Mouse (Mus musculus): ENCODE results near the gene Stac2. TPM values are rescaled to one million over a fixed set of nuclear protein-coding genes. Genes with fewer than 3 reads are reported as not detected.

Stac2 gene
- total and polyA plus RNA-seq, 3 experiments = 0.07 TPM; not detected in 2

- in situ Hi-C loops (cut with MboI; ENCODE audit: low pct_ligation_motif_present, low pct_unique_long_range_greater_than_20kb, low sequenced_read_pairs) = no loop called here
- no peaks in the 10 kb centered on the region for H3K36me3 ChIP-seq (replicated peaks in 1 of 2; ENCODE audit: control insufficient read depth in 1 of 2, insufficient read depth in 1 of 2, low read length in 1 of 2)
- H3K27me3 ChIP-seq (replicated peaks) = peaks cover 30% of the 10 kb centered on the region
- H3K4me3 ChIP-seq (replicated peaks in 1 of 3; ENCODE audit: low read depth in 2 of 3, low read length in 2 of 3, poor library complexity in 1 of 3) = peak overlapping the region; percentile 51 to 70 (median 55)
- H3K27ac ChIP-seq (ENCODE audit: insufficient read depth, low read depth) = no peak overlapping the region
- DNase-seq (ENCODE audit: extremely low read depth) = no peak
- H3K9ac ChIP-seq (ENCODE audit: insufficient read depth, low read depth) = peak overlapping the region; percentile 62
- peak overlapping the region; percentile 77 for H3K4me2 ChIP-seq (ENCODE audit: insufficient read depth, low read depth, poor library complexity, severe bottlenecking)
- dilution Hi-C loops (cut with MboI; ENCODE audit: extremely low pct_ligation_motif_present, extremely low pct_unique_long_range_greater_than_20kb, low sequenced_read_pairs) = no loop called here
- H3K79me2 ChIP-seq (replicated peaks; ENCODE audit: control insufficient read depth, extremely low read depth, insufficient read depth, poor library complexity, severe bottlenecking) = no peaks in the 10 kb centered on the region
- TF ChIP-seq POLR2A (IDR thresholded peaks at IDR 0.05; ENCODE audit: low read depth, low read length) (no peak), SIN3A (IDR thresholded peaks at IDR 0.05; ENCODE audit: low read length) (0 out of 2 replicates have a peak, but pooled peaks have one; percentile 5)
- no peaks in the 10 kb centered on the region for H3K9me3 ChIP-seq (replicated peaks; ENCODE audit: low read length)
- H3K4me1 ChIP-seq (ENCODE audit: control insufficient read depth in 1 of 2, insufficient read depth in 2 of 2) = peaks cover 17 to 53% of the 10 kb centered on the region in 2 experiments
Measured at GRCm38 (mm10) chr11:98021565-98022252, 31.6 kb downstream of the Stac2 start.

- Histone ChIP-seq H3K4me3 (replicated peaks in 1 of 3; ENCODE audit: low read depth in 2 of 3, low read length in 2 of 3, poor library complexity in 1 of 3) (no peak overlapping the region), H3K4me1 (ENCODE audit: control insufficient read depth in 1 of 2, insufficient read depth in 2 of 2) (peaks cover 17 to 53% of the 10 kb centered on the region in 2 experiments)
Measured at GRCm38 (mm10) chr11:98021118-98021517, 32.1 kb downstream of the Stac2 start.

DNA sequence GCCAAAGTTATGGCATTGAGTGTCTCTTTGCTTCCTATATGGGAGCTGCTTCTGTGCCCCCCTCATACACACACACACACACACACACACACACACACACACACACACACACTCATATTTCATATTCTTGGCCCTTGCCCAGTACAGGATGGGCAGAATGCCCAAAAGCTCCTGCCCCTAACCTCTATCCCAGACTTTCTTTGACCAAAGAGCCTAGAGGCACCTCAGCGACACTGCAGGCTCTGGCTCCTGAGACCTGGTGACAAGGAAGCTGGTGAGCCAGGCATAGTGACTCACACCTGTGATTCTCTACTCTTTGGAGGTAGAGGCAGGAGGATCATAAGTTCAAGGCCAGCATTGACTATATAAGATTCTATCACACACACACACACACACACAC, 32.6 kb downstream of the Stac2 start:
- H3K4me1 ChIP-seq (ENCODE audit: control insufficient read depth in 1 of 2, insufficient read depth in 2 of 2) = peaks cover 17 to 49% of the 10 kb centered on the region in 2 experiments
- no peak for TF ChIP-seq ZNF384 (IDR thresholded peaks at IDR 0.05; ENCODE audit: low read depth, low read length)
- no peak for TF ChIP-seq USF1 (IDR thresholded peaks at IDR 0.05; ENCODE audit: low read depth, low read length)
- no peak for TF ChIP-seq JUN (IDR thresholded peaks at IDR 0.05; ENCODE audit: insufficient read depth, low read depth, low read length)
- no peak for TF ChIP-seq PAX5 (IDR thresholded peaks at IDR 0.05; ENCODE audit: low read length)
- TF ChIP-seq RAD21 (IDR thresholded peaks at IDR 0.05; ENCODE audit: low read depth, low read length) = no peak
- TF ChIP-seq MEF2A (IDR thresholded peaks at IDR 0.05; ENCODE audit: borderline replicate concordance, low read depth, low read length) = no peak
- no peak for TF ChIP-seq BHLHE40 (IDR thresholded peaks at IDR 0.05; ENCODE audit: low read depth, low read length)
- no peak for TF ChIP-seq SIN3A (IDR thresholded peaks at IDR 0.05; ENCODE audit: low read length)
- TF ChIP-seq POLR2A (IDR thresholded peaks at IDR 0.05; ENCODE audit: low read depth, low read length) = no peak
- no peak for TF ChIP-seq RCOR1 (conservative IDR thresholded peaks at IDR 0.05; ENCODE audit: low read depth, low read length)
- no peak for TF ChIP-seq ZMIZ1 (IDR thresholded peaks at IDR 0.05; ENCODE audit: low read depth, low read length)
- TF ChIP-seq ZC3H11A (IDR thresholded peaks at IDR 0.05; ENCODE audit: low read depth, low read length) = no peak
- TF ChIP-seq MAZ (IDR thresholded peaks at IDR 0.05; ENCODE audit: low read depth, low read length) = no peak
- TF ChIP-seq MYC (IDR thresholded peaks at IDR 0.05; ENCODE audit: low read depth, low read length) = no peak
- no peak for TF ChIP-seq CHD2 (IDR thresholded peaks at IDR 0.05; ENCODE audit: low read length)
- dilution Hi-C loops (cut with MboI; ENCODE audit: extremely low pct_ligation_motif_present, extremely low pct_unique_long_range_greater_than_20kb, low sequenced_read_pairs) = no loop called here
- no peaks in the 10 kb centered on the region for H3K9me3 ChIP-seq (replicated peaks; ENCODE audit: low read length)
- H3K79me2 ChIP-seq (replicated peaks; ENCODE audit: control insufficient read depth, extremely low read depth, insufficient read depth, poor library complexity, severe bottlenecking) = no peaks in the 10 kb centered on the region
- DNase-seq (ENCODE audit: extremely low read depth) = no peak
- H3K27me3 ChIP-seq (replicated peaks) = peaks cover 30% of the 10 kb centered on the region
- no peak overlapping the region for H3K4me3 ChIP-seq (replicated peaks in 1 of 3; ENCODE audit: low read depth in 2 of 3, low read length in 2 of 3, poor library complexity in 1 of 3)
- H3K27ac ChIP-seq (ENCODE audit: insufficient read depth, low read depth) = no peak overlapping the region
- no peak overlapping the region for H3K9ac ChIP-seq (ENCODE audit: insufficient read depth, low read depth)
- in situ Hi-C loops (cut with MboI; ENCODE audit: low pct_ligation_motif_present, low pct_unique_long_range_greater_than_20kb, low sequenced_read_pairs) = no loop called here
- no peaks in the 10 kb centered on the region for H3K36me3 ChIP-seq (replicated peaks in 1 of 2; ENCODE audit: control insufficient read depth in 1 of 2, insufficient read depth in 1 of 2, low read length in 1 of 2)
- no peak overlapping the region for H3K4me2 ChIP-seq (ENCODE audit: insufficient read depth, low read depth, poor library complexity, severe bottlenecking)

More at GRCm38 (mm10) chr11:98021118-98021517, 32.1 kb downstream of the Stac2 start:
- Histone ChIP-seq H3K79me2 (replicated peaks; ENCODE audit: control insufficient read depth, extremely low read depth, insufficient read depth, poor library complexity, severe bottlenecking) (no peaks in the 10 kb centered on the region), H3K4me2 (ENCODE audit: insufficient read depth, low read depth, poor library complexity, severe bottlenecking) (no peak overlapping the region), H3K9me3 (replicated peaks; ENCODE audit: low read length) (no peaks in the 10 kb centered on the region), H3K27me3 (replicated peaks) (peaks cover 30% of the 10 kb centered on the region), H3K36me3 (replicated peaks in 1 of 2; ENCODE audit: control insufficient read depth in 1 of 2, insufficient read depth in 1 of 2, low read length in 1 of 2) (no peaks in the 10 kb centered on the region), H3K9ac (ENCODE audit: insufficient read depth, low read depth) (no peak overlapping the region), H3K27ac (ENCODE audit: insufficient read depth, low read depth) (no peak overlapping the region)
- dilution Hi-C loops (cut with MboI; ENCODE audit: extremely low pct_ligation_motif_present, extremely low pct_unique_long_range_greater_than_20kb, low sequenced_read_pairs) (no loop called here), in situ Hi-C loops (cut with MboI; ENCODE audit: low pct_ligation_motif_present, low pct_unique_long_range_greater_than_20kb, low sequenced_read_pairs) (no loop called here)
- DNase-seq (ENCODE audit: extremely low read depth) = no peak
- no peak for TF ChIP-seq SMC3 (IDR thresholded peaks at IDR 0.05; ENCODE audit: low read depth, low read length)
- TF ChIP-seq GABPA (IDR thresholded peaks at IDR 0.05; ENCODE audit: insufficient replicate concordance, low read depth, low read length) = no peak
- TF ChIP-seq JUND (conservative IDR thresholded peaks at IDR 0.05; ENCODE audit: low read depth, low read length) = no peak
- TF ChIP-seq TCF12 (IDR thresholded peaks at IDR 0.05; ENCODE audit: low read depth, low read length) = no peak
- no peak for TF ChIP-seq UBTF (IDR thresholded peaks at IDR 0.05; ENCODE audit: low read depth, low read length)
- no peak for TF ChIP-seq MXI1 (IDR thresholded peaks at IDR 0.05; ENCODE audit: low read depth, low read length)
- TF ChIP-seq JUN (IDR thresholded peaks at IDR 0.05; ENCODE audit: insufficient read depth, low read depth, low read length) = no peak
- TF ChIP-seq CTCF (conservative IDR thresholded peaks at IDR 0.05 in 1 of 2, IDR thresholded peaks at IDR 0.05 in 1 of 2; ENCODE audit: low read depth in 2 of 2, low read length in 2 of 2) = no peak
- no peak for TF ChIP-seq MAX (IDR thresholded peaks at IDR 0.05; ENCODE audit: low read length)
- no peak for TF ChIP-seq POLR2AphosphoS2 (IDR thresholded peaks at IDR 0.05; ENCODE audit: low read depth, low read length)
- no peak for TF ChIP-seq E2F4 (IDR thresholded peaks at IDR 0.05; ENCODE audit: insufficient replicate concordance, low read depth, low read length)
- no peak for TF ChIP-seq SIN3A (IDR thresholded peaks at IDR 0.05; ENCODE audit: low read length)
- no peak for TF ChIP-seq USF2 (conservative IDR thresholded peaks at IDR 0.05; ENCODE audit: low read depth, low read length)
- no peak for TF ChIP-seq IRF4 (IDR thresholded peaks at IDR 0.05; ENCODE audit: low read depth, low read length)
- TF ChIP-seq TBP (conservative IDR thresholded peaks at IDR 0.05; ENCODE audit: low read depth, low read length) = no peak
- TF ChIP-seq ZNF384 (IDR thresholded peaks at IDR 0.05; ENCODE audit: low read depth, low read length) = no peak
- TF ChIP-seq POLR2A (IDR thresholded peaks at IDR 0.05; ENCODE audit: low read depth, low read length) = no peak
- TF ChIP-seq EP300 (IDR thresholded peaks at IDR 0.05; ENCODE audit: low read length) = no peak
- TF ChIP-seq ZC3H11A (IDR thresholded peaks at IDR 0.05; ENCODE audit: low read depth, low read length) = no peak
- TF ChIP-seq ZKSCAN1 (IDR thresholded peaks at IDR 0.05; ENCODE audit: borderline replicate concordance, low read depth, low read length) = no peak
